Mouse (Mus musculus): ENCODE data around the gene Batf. TPM values are rescaled to one million over a fixed set of nuclear protein-coding genes. Genes with fewer than 3 reads are reported as not detected.

Batf gene
- 103 TPM for polyA plus RNA-seq (2017; shearing (Covaris generic))

DNA sequence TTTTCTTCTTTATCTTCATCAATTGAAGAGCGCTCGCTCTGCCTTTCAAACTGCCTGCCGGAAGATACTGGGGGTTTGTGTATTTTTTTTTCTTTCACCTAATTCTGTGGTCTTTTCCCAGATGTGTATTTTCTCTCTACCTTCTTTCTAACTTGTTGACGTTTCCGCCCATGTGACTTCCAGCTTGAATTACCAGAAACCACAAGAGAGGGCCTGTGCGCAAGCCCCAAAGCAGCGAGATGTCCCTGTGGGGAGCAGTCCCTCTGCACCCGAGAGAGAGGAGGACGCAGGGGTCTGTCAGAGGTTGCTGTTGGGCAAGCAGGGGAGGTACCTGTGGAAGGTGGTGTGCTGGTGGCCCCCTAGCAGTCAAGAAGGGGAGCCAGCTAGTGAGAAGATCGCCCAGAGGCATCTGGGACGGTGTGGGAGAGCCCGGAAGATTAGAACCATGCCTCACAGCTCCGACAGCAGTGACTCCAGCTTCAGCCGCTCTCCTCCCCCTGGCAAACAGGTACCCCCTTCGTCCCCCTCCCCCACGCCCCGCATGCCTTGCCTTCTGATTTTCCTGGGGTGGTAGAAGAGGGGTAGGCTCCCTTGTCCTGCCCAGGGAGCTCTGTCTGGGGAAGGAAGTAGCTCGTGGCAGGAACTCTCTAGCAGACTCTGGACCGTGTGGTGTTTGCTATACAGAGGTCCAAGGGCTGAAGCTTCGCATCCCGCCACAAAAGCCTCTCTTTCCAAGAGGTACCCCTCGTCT, at the start of gene Batf:
Batf (plus strand) TSS at position 204 of the 751 bp plus-strand sequence.

DNA sequence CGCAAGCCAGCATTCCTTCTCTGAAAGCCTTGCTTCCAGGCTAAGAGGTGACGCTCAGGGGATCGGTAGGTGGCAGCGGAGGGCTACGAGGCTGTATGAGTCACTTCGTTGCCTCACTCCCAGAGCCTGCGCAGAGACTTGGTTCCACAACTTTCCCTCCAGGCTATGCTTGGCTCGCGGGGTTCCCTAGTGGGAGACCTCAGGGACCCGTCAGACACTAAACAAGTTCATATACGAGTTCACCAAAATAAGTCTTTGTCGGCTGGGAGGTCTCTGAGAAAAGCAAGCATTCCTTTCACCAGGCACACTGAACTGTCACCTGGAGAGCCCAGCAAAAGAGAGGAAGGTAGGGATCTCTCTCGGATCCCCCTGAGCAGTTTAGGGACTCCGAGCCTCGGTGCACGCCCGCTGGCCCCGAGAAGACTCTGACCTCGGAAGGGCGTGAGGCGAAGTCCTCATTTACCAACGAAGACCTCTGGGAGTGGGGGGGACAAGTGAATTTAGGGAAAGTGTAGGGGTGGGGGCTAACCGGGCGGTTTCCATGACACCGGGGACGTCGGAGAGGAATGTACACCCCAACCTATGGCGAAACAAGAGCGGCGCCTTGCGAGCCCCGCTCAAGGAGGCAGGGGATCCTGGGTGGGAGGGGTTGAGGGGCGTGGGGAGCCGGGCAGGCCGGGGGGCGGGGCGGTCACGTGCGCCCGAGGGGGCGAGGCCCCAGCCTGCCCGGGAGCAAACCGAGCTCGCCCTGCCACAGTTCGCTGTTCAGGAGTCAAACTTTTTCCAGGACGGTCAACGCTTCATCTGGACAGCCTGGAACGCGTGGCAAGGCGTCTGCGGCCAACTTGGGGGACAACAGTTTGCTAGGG, 59.6 kb downstream of the Batf start, which contains the start of gene Flvcr2:
Flvcr2 (plus strand) TSS at position 713 of the 869 bp plus-strand sequence.

Other genes starting within 250 kb of the Batf start
- gene Fos, start 212.8 kb upstream of the Batf start, polyA plus RNA-seq (2017; shearing (Covaris generic)): 97.3 TPM
- gene Jdp2, start 87.6 kb upstream of the Batf start, polyA plus RNA-seq (2017; shearing (Covaris generic)): not detected
- 0.14 TPM for gene Flvcr2, start 59.9 kb downstream of the Batf start, polyA plus RNA-seq (2017; shearing (Covaris generic))
- gene Erg28, start 137.9 kb downstream of the Batf start, polyA plus RNA-seq (2017; shearing (Covaris generic)): 46.0 TPM
- 16.8 TPM for gene Ttll5, start 138.0 kb downstream of the Batf start, polyA plus RNA-seq (2017; shearing (Covaris generic))